Mouse (Mus musculus) myocyte (in vitro differentiated cells): ENCODE data around the gene Ppbp. TPM values are rescaled to one million over a fixed set of nuclear protein-coding genes. Genes with fewer than 3 reads are reported as not detected.

Experiments
- H3K27me3 ChIP-seq: one replicate; pipeline ENCODE4 v1.6.1; 2011; ENCODE audit not compliant: control insufficient read depth, insufficient read depth, insufficient read length
- H3K36me3 ChIP-seq: one replicate; pipeline ENCODE4 v1.6.1; 2011; ENCODE audit not compliant: control insufficient read depth, insufficient read depth
- H3K4me2 ChIP-seq: one replicate; pipeline ENCODE4 v1.6.1; 2011; ENCODE audit warnings: low read depth, control low read depth
- H3K4me3 ChIP-seq: one replicate; pipeline ENCODE4 v1.5.1; 2011; ENCODE audit warnings: mild to moderate bottlenecking, control low read depth, moderate library complexity
- H3K79me2 ChIP-seq: one replicate; pipeline ENCODE4 v1.6.1; 2011; ENCODE audit not compliant: control insufficient read depth, insufficient read depth
- H3ac ChIP-seq: one replicate; pipeline ENCODE4 v1.6.1; 2011; ENCODE audit not compliant: control insufficient read depth, insufficient read length
- CEBPB ChIP-seq: IDR thresholded peaks from 2 replicates; pipeline ENCODE4 v1.6.1; 2011; ENCODE audit warnings: mild to moderate bottlenecking, moderate library complexity; ENCODE audit not compliant: poor library complexity, insufficient read depth, severe bottlenecking
- E2F4 ChIP-seq: IDR thresholded peaks from one replicate; pipeline ENCODE4 v1.6.1; 2011; ENCODE audit warnings: mild to moderate bottlenecking, control low read depth, moderate library complexity; ENCODE audit not compliant: insufficient read depth
- MAX ChIP-seq: IDR thresholded peaks from one replicate; pipeline ENCODE4 v1.6.1; 2011; ENCODE audit warnings: low read depth, mild to moderate bottlenecking, control low read depth
- MYOD1 ChIP-seq, 3 experiments: IDR thresholded peaks; one replicate each; pipeline ENCODE4 v1.6.1; 2011; ENCODE audit warnings: control low read depth in 2 of 3, low read depth in 2 of 3, mild to moderate bottlenecking in 2 of 3, moderate library complexity in 1 of 3; ENCODE audit not compliant: insufficient read length in 2 of 3, control insufficient read depth in 1 of 3
- MYOG ChIP-seq, 3 experiments: IDR thresholded peaks; one replicate each; pipeline ENCODE4 v1.6.1; 2011; ENCODE audit warnings: control low read depth in 2 of 3, low read depth in 2 of 3, mild to moderate bottlenecking in 2 of 3; ENCODE audit not compliant: insufficient read length in 2 of 3, control insufficient read depth in 1 of 3, insufficient read depth in 1 of 3
- POLR2A ChIP-seq: IDR thresholded peaks from one replicate; pipeline ENCODE4 v1.6.1; 2011; ENCODE audit warnings: low read depth, mild to moderate bottlenecking, control low read depth, moderate library complexity; ENCODE audit not compliant: insufficient read length
- POLR2AphosphoS2 ChIP-seq: IDR thresholded peaks from one replicate; pipeline ENCODE4 v1.6.1; 2011; ENCODE audit warnings: low read depth, control low read depth; ENCODE audit not compliant: insufficient read length
- REST ChIP-seq: IDR thresholded peaks from one replicate; pipeline ENCODE4 v1.6.1; 2011; ENCODE audit warnings: mild to moderate bottlenecking, control low read depth, moderate library complexity; ENCODE audit not compliant: insufficient read depth, insufficient read length
- SRF ChIP-seq: IDR thresholded peaks from one replicate; pipeline ENCODE4 v1.6.1; 2011; ENCODE audit warnings: low read depth; ENCODE audit not compliant: control insufficient read depth, insufficient read length
- TCF12 ChIP-seq: IDR thresholded peaks from one replicate; pipeline ENCODE4 v1.6.1; 2011; ENCODE audit warnings: mild to moderate bottlenecking, control low read depth; ENCODE audit not compliant: poor library complexity, insufficient read depth, severe bottlenecking
- TCF3 ChIP-seq: IDR thresholded peaks from one replicate; pipeline ENCODE4 v1.6.1; 2011; ENCODE audit warnings: low read depth, control low read depth; ENCODE audit not compliant: insufficient read length
- USF1 ChIP-seq: IDR thresholded peaks from one replicate; pipeline ENCODE4 v1.6.1; 2011; ENCODE audit warnings: low read depth, mild to moderate bottlenecking, control low read depth, moderate library complexity
- polyA plus RNA-seq: library from polyadenylated mRNA; unstranded; fragments of >200 nt; fragmentation: generic; extraction: Trizol; gene quantifications from one replicate; pipeline ENCODE4 v1.2.1, GENCODE M21; 2012; ENCODE audit warnings: missing spikeins

Gene Ppbp
- polyA plus RNA-seq, 1 experiment: 0.08 TPM

GRCm38 (mm10) chr5:90753934-90754333 lies 14.4 kb upstream of the Ppbp start:
- Histone ChIP-seq H3K4me3 (no peak overlapping the region), H3K79me2 (no peaks in the 10 kb centered on the region), H3K4me2 (no peak overlapping the region), H3K36me3 (no peaks in the 10 kb centered on the region), H3ac (no peak overlapping the region), H3K27me3 (no peaks in the 10 kb centered on the region)
- TF ChIP-seq CEBPB: peak; percentile 96
- no peak for TF ChIP-seq USF1
- no peak for TF ChIP-seq TCF3
- no peak for TF ChIP-seq MYOG (IDR thresholded peaks at IDR 0.05; ENCODE audit: control insufficient read depth in 1 of 3, insufficient read depth in 1 of 3, insufficient read length in 2 of 3, low read depth in 2 of 3)

DNA sequence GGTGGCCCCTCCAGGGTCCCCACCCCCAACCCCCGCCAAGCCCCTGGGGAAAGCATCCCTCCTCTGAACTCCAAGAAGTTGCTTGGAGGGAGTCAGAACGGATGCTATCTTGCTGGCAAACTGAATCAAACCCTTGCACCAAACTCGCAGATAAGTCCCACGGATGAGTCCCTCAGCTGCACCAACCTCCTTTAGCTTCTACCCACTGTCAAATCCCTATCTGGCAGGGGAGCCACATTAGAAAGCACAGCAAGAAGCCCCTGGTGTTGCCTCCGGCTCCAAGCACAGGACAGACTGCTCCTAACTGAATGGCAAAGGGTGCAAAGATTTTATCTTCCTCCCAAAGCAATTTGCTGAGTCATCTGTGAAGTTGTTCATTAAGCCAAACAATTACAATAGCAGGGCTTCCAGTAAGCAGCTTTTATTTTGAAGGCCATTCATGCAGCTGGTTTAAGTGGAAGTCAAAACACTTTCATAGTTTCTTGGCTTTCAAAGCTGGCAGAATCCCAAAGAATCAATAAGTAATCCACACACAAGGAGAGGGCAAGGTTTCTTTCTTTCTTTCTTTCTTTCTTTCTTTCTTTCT lies 10.2 kb upstream of the Ppbp start:
- H3K4me3 ChIP-seq: no peak overlapping the region
- no peaks in the 10 kb centered on the region for H3K79me2 ChIP-seq
- no peak overlapping the region for H3ac ChIP-seq

GRCm38 (mm10) chr5:90759077-90760065 lies 8.9 kb upstream of the Ppbp start, which contains the start of gene Cxcl5:
TSS of gene Cxcl5 (plus strand) at chr5:90759360.
- no peak for TF ChIP-seq E2F4
- TF ChIP-seq POLR2A: peak; percentile 13
- H3ac ChIP-seq: no peak within 1 kb of the TSS
- peak within 1 kb of the TSS; percentile 15 for H3K4me3 ChIP-seq
- H3K4me2 ChIP-seq: peak within 1 kb of the TSS; percentile 76
- H3K79me2 ChIP-seq: no peaks in the 10 kb centered on the region
- no peaks in the 10 kb centered on the region for H3K27me3 ChIP-seq
- no peaks in the 10 kb centered on the region for H3K36me3 ChIP-seq

More for the DNA sequence above, 10.2 kb upstream of the Ppbp start:
- TF ChIP-seq USF1 (no peak), SRF (no peak), REST (no peak), MYOG (IDR thresholded peaks at IDR 0.05; ENCODE audit: control insufficient read depth in 1 of 3, insufficient read depth in 1 of 3, insufficient read length in 2 of 3, low read depth in 2 of 3) (no peak), POLR2A (no peak), MAX (no peak), MYOD1 (IDR thresholded peaks at IDR 0.05; ENCODE audit: control insufficient read depth in 1 of 3, insufficient read length in 2 of 3, low read depth in 2 of 3) (no peak), POLR2AphosphoS2 (no peak), CEBPB (no peak), TCF3 (no peak), TCF12 (no peak), E2F4 (no peak)
- Histone ChIP-seq H3K36me3 (no peaks in the 10 kb centered on the region), H3K27me3 (no peaks in the 10 kb centered on the region), H3K4me2 (peak overlapping the region; percentile 57)

- Histone ChIP-seq H3ac (no peak overlapping the region), H3K36me3 (no peaks in the 10 kb centered on the region), H3K4me2 (no peak overlapping the region), H3K4me3 (peak overlapping the region; percentile 15), H3K79me2 (no peaks in the 10 kb centered on the region), H3K27me3 (no peaks in the 10 kb centered on the region)
- no peak for TF ChIP-seq MAX
- no peak for TF ChIP-seq TCF3
- no peak for TF ChIP-seq MYOG (IDR thresholded peaks at IDR 0.05; ENCODE audit: control insufficient read depth in 1 of 3, insufficient read depth in 1 of 3, insufficient read length in 2 of 3, low read depth in 2 of 3)
- no peak for TF ChIP-seq TCF12
- no peak for TF ChIP-seq POLR2A
- no peak for TF ChIP-seq REST
- no peak for TF ChIP-seq E2F4
- TF ChIP-seq USF1: no peak
- no peak for TF ChIP-seq CEBPB
- no peak for TF ChIP-seq MYOD1 (IDR thresholded peaks at IDR 0.05; ENCODE audit: control insufficient read depth in 1 of 3, insufficient read length in 2 of 3, low read depth in 2 of 3)
- TF ChIP-seq POLR2AphosphoS2: no peak
- no peak for TF ChIP-seq SRF
Measured at GRCm38 (mm10) chr5:90760303-90760702, 8.0 kb upstream of the Ppbp start.

- H3K4me2 ChIP-seq: no peak overlapping the region
- no peaks in the 10 kb centered on the region for H3K27me3 ChIP-seq
- TF ChIP-seq CEBPB: no peak
- TF ChIP-seq E2F4: no peak
- no peak overlapping the region for H3K4me3 ChIP-seq
- H3K36me3 ChIP-seq: no peaks in the 10 kb centered on the region
- H3ac ChIP-seq: no peak overlapping the region
- no peaks in the 10 kb centered on the region for H3K79me2 ChIP-seq
Measured at GRCm38 (mm10) chr5:90760844-90761243, 7.5 kb upstream of the Ppbp start.
